Mouse (Mus musculus): Measurements from ENCODE around the gene Gm5105.
A peak's percentile ranks its signal among the peaks of the same experiment; 100 is the strongest.

Gm5105 gene

GRCm38 (mm10) chr3:138067288-138067687, at the start of gene Gm5105:
Gene Gm5105 (minus strand): TSS chr3:138067388.
- DNase-seq (ENCODE audit: low spot score in 2 of 2): no peak

GRCm38 (mm10) chr3:138116871-138117270, 49.7 kb upstream of the Gm5105 start:
- DNase-seq (ENCODE audit: low spot score in 2 of 2): peak in 1 of 2 experiments; percentile 28

GRCm38 (mm10) chr3:138114106-138114505, 46.9 kb upstream of the Gm5105 start:
- DNase-seq (ENCODE audit: low spot score in 2 of 2): no peak

GRCm38 (mm10) chr3:138110910-138111782, 44.0 kb upstream of the Gm5105 start:
- DNase-seq (ENCODE audit: low spot score in 2 of 2): no peak

GRCm38 (mm10) chr3:138106887-138107286, 39.7 kb upstream of the Gm5105 start:
- no peak for DNase-seq (ENCODE audit: low spot score in 2 of 2)

- DNase-seq (ENCODE audit: low spot score in 2 of 2): no peak
Measured at GRCm38 (mm10) chr3:138105056-138105455, 37.9 kb upstream of the Gm5105 start.

- DNase-seq (ENCODE audit: low spot score in 2 of 2): no peak
Measured at GRCm38 (mm10) chr3:138103690-138104089, 36.5 kb upstream of the Gm5105 start.

GRCm38 (mm10) chr3:138101936-138102335, 34.7 kb upstream of the Gm5105 start:
- DNase-seq (ENCODE audit: low spot score in 2 of 2): no peak

GRCm38 (mm10) chr3:138097718-138098117, 30.5 kb upstream of the Gm5105 start:
- DNase-seq (ENCODE audit: low spot score in 2 of 2): no peak

GRCm38 (mm10) chr3:138096263-138097028, 29.3 kb upstream of the Gm5105 start:
- DNase-seq (ENCODE audit: low spot score in 2 of 2): no peak

- DNase-seq (ENCODE audit: low spot score in 2 of 2): no peak
Measured at GRCm38 (mm10) chr3:138095718-138096117, 28.5 kb upstream of the Gm5105 start.

GRCm38 (mm10) chr3:138095301-138095700, 28.1 kb upstream of the Gm5105 start:
- DNase-seq (ENCODE audit: low spot score in 2 of 2): peak; percentile 67 to 72

- DNase-seq (ENCODE audit: low spot score in 2 of 2): no peak
Measured at GRCm38 (mm10) chr3:138083896-138084295, 16.7 kb upstream of the Gm5105 start.

- peak; percentile 50 to 66 for DNase-seq (ENCODE audit: low spot score in 2 of 2)
Measured at GRCm38 (mm10) chr3:138083073-138083637, 16.0 kb upstream of the Gm5105 start.

GRCm38 (mm10) chr3:138078701-138079100, 11.5 kb upstream of the Gm5105 start:
- no peak for DNase-seq (ENCODE audit: low spot score in 2 of 2)

- peak in 1 of 2 experiments; percentile 44 for DNase-seq (ENCODE audit: low spot score in 2 of 2)
Measured at GRCm38 (mm10) chr3:138077476-138078340, 10.5 kb upstream of the Gm5105 start.

GRCm38 (mm10) chr3:138075209-138075608, 8.0 kb upstream of the Gm5105 start:
- peak; percentile 78 to 80 for DNase-seq (ENCODE audit: low spot score in 2 of 2)

- DNase-seq (ENCODE audit: low spot score in 2 of 2): no peak
Measured at GRCm38 (mm10) chr3:138074214-138074613, 7.0 kb upstream of the Gm5105 start.

- no peak for DNase-seq (ENCODE audit: low spot score in 2 of 2)
Measured at GRCm38 (mm10) chr3:138071476-138072073, 4.4 kb upstream of the Gm5105 start.

GRCm38 (mm10) chr3:138071004-138071403, 3.8 kb upstream of the Gm5105 start:
- no peak for DNase-seq (ENCODE audit: low spot score in 2 of 2)
